ENCODE assay signal across 8 mouse cellular contexts in the genomic region with DNA sequence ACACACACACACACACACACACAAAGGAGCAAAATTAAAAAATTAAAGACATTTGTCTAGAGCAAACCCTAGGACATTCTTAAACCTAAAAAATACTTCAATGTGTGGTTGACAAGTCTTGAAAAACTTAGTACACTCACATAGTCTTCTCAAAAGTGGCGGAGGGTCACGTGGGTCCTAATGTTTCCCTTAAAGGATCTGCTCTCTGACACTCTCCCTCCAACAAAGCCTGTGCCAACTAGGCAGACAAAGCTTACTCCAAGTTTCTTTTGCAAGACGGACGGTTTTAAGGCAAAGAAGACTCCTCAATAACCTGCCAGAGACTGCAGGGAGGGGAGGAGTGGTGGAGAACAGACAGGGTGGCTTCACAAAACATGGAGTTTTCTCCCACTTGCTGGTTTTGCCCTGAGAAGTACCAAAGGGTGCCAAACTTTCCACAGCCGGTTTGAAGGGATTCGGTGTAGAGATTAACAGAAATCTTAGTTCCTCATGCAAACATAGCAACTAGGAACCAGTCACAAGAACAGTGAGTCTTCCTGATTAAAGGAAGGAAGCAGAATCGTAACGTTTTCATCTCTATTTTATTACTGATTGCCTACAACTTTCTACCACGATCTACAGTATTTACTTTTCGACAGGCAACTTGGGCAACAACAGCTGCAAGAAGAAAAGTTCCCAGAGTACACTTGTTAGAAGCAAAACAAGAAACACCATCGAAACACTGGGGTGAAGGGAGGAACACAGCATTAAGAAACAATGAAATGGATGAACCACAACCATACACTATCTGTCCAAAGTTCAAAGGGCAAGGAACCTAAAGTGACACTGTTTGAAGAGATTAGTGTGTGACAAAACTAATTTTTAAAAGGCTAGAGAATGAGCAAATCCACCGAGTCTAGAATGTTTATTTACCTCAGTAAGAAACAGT. TPM values are rescaled to one million over a fixed set of nuclear protein-coding genes. Genes with fewer than 3 reads are reported as not detected.
DNase-seq lines count a peak whose midpoint lies in the region; ATAC-seq and TF ChIP-seq lines count a peak whose summit lies in the region.

No protein-coding gene starts in this region.

- no peak overlapping the region for H3K27ac ChIP-seq in left cerebral cortex, adult 2 months
- 0 out of 2 replicates have a peak overlapping the region, but pooled peaks have one; percentile 3 for H3K27ac ChIP-seq in heart, postnatal 0 days (ENCODE audit: low read depth)

- H3K4me2 ChIP-seq in heart, postnatal 0 days (ENCODE audit: low read depth, low read length), result peak overlapping the region; percentile 16; the same call in 1 of the 2 replicates

- no peak for ATAC-seq in CD4-positive, CD25-positive, alpha-beta regulatory T cell, adult 4 months
- ATAC-seq in heart, postnatal 0 days (ENCODE audit: insufficient read depth, low read depth), result no peak

- peak; percentile 17 for DNase-seq in CD4-positive, CD25-positive, alpha-beta regulatory T cell, adult 2 months (ENCODE audit: low read depth, low spot score)
- no peak for DNase-seq in left cerebral cortex, adult 2 months (ENCODE audit: extremely low spot score in 1 of 2, low spot score in 2 of 2)
- no peak for DNase-seq in left cerebral cortex, adult 8-10 months (ENCODE audit: low spot score in 2 of 2)
- no peak for DNase-seq in heart, postnatal 0 days (ENCODE audit: low spot score)
- peak; percentile 16 for DNase-seq in lung, postnatal 14 days
- DNase-seq in gastrocnemius, postnatal 36 days, result no peak
- no peak for DNase-seq in retina, embryonic 14.5 days (ENCODE audit: low spot score)

- H3K27me3 ChIP-seq in heart, postnatal 0 days (ENCODE audit: control insufficient read depth, insufficient read depth, low read length), result no peaks in the 10 kb centered on the region

- H3K4me1 ChIP-seq in heart, postnatal 0 days (ENCODE audit: control insufficient read depth, insufficient read depth), result 0 out of 2 replicates have a peak, but pooled peaks cover 6% of the 10 kb centered on the region

- no peak for TF ChIP-seq EP300 in heart, postnatal 0 days (IDR thresholded peaks at IDR 0.05; ENCODE audit: low read depth)

- no peaks in the 10 kb centered on the region for H3K9me3 ChIP-seq in heart, postnatal 0 days (replicated peaks; ENCODE audit: control insufficient read depth, low read length)

- no peak for TF ChIP-seq CTCF in left cerebral cortex, adult 2 months (IDR thresholded peaks at IDR 0.05)
- no peak for TF ChIP-seq CTCF in heart, postnatal 0 days (IDR thresholded peaks at IDR 0.05; ENCODE audit: low read depth)

- 0 out of 2 replicates have a peak overlapping the region, but pooled peaks have one; percentile 9 for H3K4me3 ChIP-seq in left cerebral cortex, adult 2 months
- H3K4me3 ChIP-seq in heart, postnatal 0 days (ENCODE audit: low read depth, low read length), result 0 out of 2 replicates have a peak overlapping the region, but pooled peaks have one; percentile 4

- 67% methylated on average over 12 of the region's 12 CpGs for WGBS in heart, postnatal 0 days

- H3K9ac ChIP-seq in heart, postnatal 0 days (replicated peaks; ENCODE audit: low read depth, low read length), result no peak overlapping the region

- no peaks in the 10 kb centered on the region for H3K36me3 ChIP-seq in heart, postnatal 0 days (replicated peaks; ENCODE audit: control insufficient read depth, insufficient read depth, low read length)

- intact Hi-C loops in left cerebral cortex, adult 2 months (cut with DNase I), result no loop called here
- intact Hi-C loops in gastrocnemius, postnatal 36 days (cut with DNase I), result no loop called here

RNA-seq across cellular contexts. Expression of a gene that starts 1.8 kb away (rescaled TPM):
- polyA plus RNA-seq in CD4-positive, CD25-positive, alpha-beta regulatory T cell, adult 4 months (2017; shearing (Covaris generic)), result 100 to 1,000 TPM; 110 to 144 TPM
- total RNA-seq in left cerebral cortex, adult 2 months (2021), result 10 to 100 TPM; 66.5 to 67.3 TPM
- total RNA-seq in left cerebral cortex, adult 8-10 months (2022), result 10 to 100 TPM; 59.2 to 83.4 (median 70.9) TPM
- total RNA-seq in heart, postnatal 0 days (2014; rRNA removed; ENCODE audit: low replicate concordance), result 117 and 122 TPM in 2 replicates
- 130 and 135 TPM in 2 replicates for polyA plus RNA-seq in heart, postnatal 0 days (2015; fragmentation: Nextera tagmentation; extraction: Ambion mirVana)
- 100 to 1,000 TPM; 101 to 103 TPM for total RNA-seq in gastrocnemius, postnatal 36 days (2021)

Comparison
In these comparisons a context has a peak if more than half of its experiments do, and no peak if none do; other contexts are left out.
1. DNase-seq: peak in CD4-positive, CD25-positive, alpha-beta regulatory T cell, adult 2 months (single experiment) and lung, postnatal 14 days (single experiment); none in left cerebral cortex, adult 2 months (0 of 2), left cerebral cortex, adult 8-10 months (0 of 2), heart, postnatal 0 days (single experiment), gastrocnemius, postnatal 36 days (0 of 2) and retina, embryonic 14.5 days (single experiment).